ENCODE assay signal across 8 mouse cellular contexts in the genomic region with DNA sequence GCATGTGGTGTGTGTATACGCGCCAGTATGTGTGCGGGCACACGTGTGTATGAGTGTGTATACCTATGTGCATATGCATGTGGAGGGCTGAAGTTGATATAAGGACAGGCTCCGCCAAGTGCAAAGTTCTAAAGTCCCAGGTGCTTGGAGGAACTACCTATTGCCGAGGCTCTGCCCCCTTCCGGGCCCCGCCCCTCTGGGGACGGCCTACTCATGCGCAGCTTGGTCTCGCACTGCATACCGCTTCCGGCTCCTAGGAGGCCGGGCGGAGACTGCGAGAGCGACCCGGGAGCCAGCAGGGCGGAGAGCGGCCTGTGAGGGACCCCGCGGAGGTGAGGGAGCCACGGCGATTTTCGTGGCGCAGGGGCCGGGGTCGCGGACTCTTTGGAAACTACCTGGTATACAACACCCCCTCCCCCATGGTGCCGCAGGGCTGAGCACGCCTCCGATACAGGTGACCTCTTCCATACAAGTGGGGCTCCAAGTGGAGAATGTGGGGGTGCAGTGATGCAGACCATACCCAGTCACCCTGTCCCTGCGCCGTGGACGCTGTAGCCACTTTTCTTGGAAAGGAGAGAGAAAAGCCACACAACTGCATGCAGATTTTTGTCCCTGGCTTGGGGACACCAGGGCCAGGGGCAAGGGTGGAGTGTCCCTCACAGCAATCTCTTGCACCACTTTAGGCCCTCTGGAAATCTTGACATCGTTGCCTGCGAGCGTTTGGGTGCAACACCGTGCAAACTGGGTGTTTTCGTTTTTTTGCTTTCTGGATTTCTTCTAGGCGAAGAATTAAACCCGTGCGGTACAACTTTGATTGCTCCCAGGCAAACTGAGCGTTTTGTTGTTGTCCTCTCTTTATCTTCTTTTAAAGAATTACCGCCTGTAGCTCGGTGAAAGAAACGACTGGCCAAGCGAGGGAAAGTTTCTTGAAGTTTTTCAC. TPM values are rescaled to one million over a fixed set of nuclear protein-coding genes. Genes with fewer than 3 reads are reported as not detected.
A peak's percentile ranks its signal among the peaks of the same experiment; 100 is the strongest.
DNase-seq lines count a peak whose midpoint lies in the region; ATAC-seq lines count a peak whose summit lies in the region.

Gene Arhgef18, plus strand, starts transcription at position 236 of the 940 bp plus-strand sequence.

- DNase-seq in adrenal gland, adult (ENCODE audit: inconsistent age in 2 of 2, low spot score in 1 of 2), result peak; percentile 92 to 95
- DNase-seq in embryo, embryonic 10 days (ENCODE audit: low spot score), result peak; percentile 89
- DNase-seq in gastrocnemius, adult 8-10 months (ENCODE audit: low spot score in 2 of 2), result peak; percentile 77 to 82
- peak; percentile 84 to 85 for DNase-seq in layer of hippocampus, postnatal 36 days
- peak; percentile 89 for DNase-seq in lung, postnatal 14 days
- peak; percentile 69 for DNase-seq in retina, adult 2 months (ENCODE audit: low read depth, low spot score)
- peak; percentile 9 for DNase-seq in thymus, postnatal 25 days

- no peaks in the 10 kb centered on the region for H3K27me3 ChIP-seq in hindbrain, embryonic 16.5 days (replicated peaks; ENCODE audit: control insufficient read depth, insufficient read depth, low read length)

- peak within 1 kb of the TSS; percentile 90 for H3K4me3 ChIP-seq in hindbrain, embryonic 16.5 days (ENCODE audit: low read length)

- no peaks in the 10 kb centered on the region for H3K9me3 ChIP-seq in hindbrain, embryonic 16.5 days (ENCODE audit: control insufficient read depth, low read length)

- H3K36me3 ChIP-seq in hindbrain, embryonic 16.5 days (ENCODE audit: control insufficient read depth, insufficient read depth, low read length), result no peaks in the 10 kb centered on the region

- H3K9ac ChIP-seq in hindbrain, embryonic 16.5 days (ENCODE audit: low read depth, low read length), result peak within 1 kb of the TSS; percentile 85

- H3K27ac ChIP-seq in hindbrain, embryonic 16.5 days (ENCODE audit: low read depth, low read length), result peak within 1 kb of the TSS; percentile 59

- WGBS in hindbrain, embryonic 16.5 days, result under 1% methylated on average over 47 of the region's 48 CpGs

- peak; percentile 99 for ATAC-seq in hindbrain, embryonic 16.5 days

- peak within 1 kb of the TSS; percentile 86 for H3K4me2 ChIP-seq in hindbrain, embryonic 16.5 days (ENCODE audit: low read length)

- H3K4me1 ChIP-seq in hindbrain, embryonic 16.5 days (ENCODE audit: control insufficient read depth, insufficient read depth, low read depth, low read length), result peaks cover 12% of the 10 kb centered on the region

RNA-seq across cellular contexts. Expression of gene Arhgef18, which starts in this region (rescaled TPM):
- total RNA-seq in gastrocnemius, adult 8-10 months (2022), result 10 to 100 TPM in 1 of 4 experiments, 1 to 10 TPM in 3; 7.4 to 11.5 (median 9.2) TPM
- polyA plus RNA-seq in hindbrain, embryonic 16.5 days (2015; fragmentation: Nextera tagmentation; extraction: Ambion mirVana), result 11.5 and 11.7 TPM in 2 replicates
- 10 to 100 TPM; 46.0 to 50.5 TPM for total RNA-seq in layer of hippocampus, postnatal 36 days (2021)

Comparison
In these comparisons a context has a peak if more than half of its experiments do, and no peak if none do; other contexts are left out.
1. Peak in every context shown above with its lines: DNase-seq, ATAC-seq, H3K4me3 ChIP-seq and H3K27ac ChIP-seq.
2. DNase-seq: peak in every context shown above with its lines; median percentile 94 in adrenal gland, adult; 89 in embryo, embryonic 10 days; 89 in lung, postnatal 14 days; 84 in layer of hippocampus, postnatal 36 days; 80 in gastrocnemius, adult 8-10 months; 69 in retina, adult 2 months; 9 in thymus, postnatal 25 days.